Mouse (Mus musculus) kidney, adult 11 months (tissue): Measurements from ENCODE around the gene Clpb.

Experiments
- DNase-seq: peaks from one replicate; pipeline ENCODE4 v3.0.0; 2022

Clpb gene

GRCm38 (mm10) chr7:101822836-101823757 lies 159.7 kb downstream of the Clpb start:
- DNase-seq, result peak; percentile 65

DNA sequence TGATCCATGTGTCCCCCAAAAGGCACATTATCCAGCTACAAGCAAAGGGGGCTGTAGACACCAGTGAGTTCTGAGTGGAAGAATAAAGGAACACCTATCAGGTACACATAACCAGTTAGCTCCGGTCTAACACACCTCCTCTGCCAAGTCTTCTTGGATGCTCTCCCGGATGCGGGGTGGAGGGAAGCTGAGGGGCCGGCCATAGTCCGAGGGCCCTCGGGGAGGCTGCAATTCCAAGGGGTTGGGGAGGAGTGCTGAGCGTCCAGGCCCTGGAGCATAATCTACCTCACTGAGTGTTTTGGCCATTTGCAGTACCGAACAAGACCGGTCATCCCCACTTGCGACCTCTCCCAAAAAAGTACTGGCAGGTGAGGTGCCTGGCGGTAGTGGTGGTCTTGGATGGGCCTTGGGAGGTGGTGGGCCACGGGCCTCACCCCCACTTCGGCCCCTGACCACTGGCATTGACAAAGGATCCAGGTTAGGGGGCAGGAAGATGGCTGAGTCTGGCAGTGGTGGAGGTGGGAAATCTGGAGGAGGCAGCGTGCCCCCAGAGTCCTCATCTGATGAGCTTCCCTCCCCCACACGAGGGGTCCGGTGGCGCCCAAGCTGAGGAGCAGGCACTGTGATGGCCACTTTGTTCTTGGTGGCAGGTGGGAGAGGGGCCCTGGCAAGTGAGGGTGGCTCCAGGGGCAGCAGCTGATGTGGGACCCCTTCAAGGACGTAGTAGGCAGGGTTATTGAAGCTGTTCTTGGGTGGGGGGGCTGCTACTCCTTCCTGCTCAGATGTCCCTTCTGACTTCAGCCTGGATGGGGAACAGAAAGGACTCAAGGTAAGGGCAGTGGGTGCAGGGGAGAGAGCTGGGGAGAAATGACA lies 160.6 kb downstream of the Clpb start:
- peak; percentile 79 for DNase-seq

GRCm38 (mm10) chr7:101830373-101830772 lies 166.9 kb downstream of the Clpb start:
- DNase-seq, result no peak

DNA sequence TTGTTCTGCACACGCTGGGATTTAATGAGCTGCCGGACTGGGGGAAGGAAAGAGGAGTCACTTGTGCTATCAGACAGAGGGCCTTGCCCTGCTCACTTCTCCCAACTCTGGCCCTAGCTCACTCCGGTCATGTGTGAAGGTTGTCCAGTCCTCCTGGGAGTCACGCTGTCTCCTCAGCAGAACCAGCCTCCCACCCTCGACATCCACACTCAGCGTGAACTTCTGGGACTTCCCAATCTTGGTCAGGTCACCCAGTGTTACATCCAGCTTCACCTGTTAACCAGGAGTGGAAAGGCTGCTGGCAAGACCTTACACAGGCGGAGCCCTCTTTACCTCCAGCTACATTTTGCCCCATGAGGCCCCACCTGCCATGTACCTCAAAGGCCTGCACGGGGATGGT lies 168.0 kb downstream of the Clpb start:
- no peak for DNase-seq

DNA sequence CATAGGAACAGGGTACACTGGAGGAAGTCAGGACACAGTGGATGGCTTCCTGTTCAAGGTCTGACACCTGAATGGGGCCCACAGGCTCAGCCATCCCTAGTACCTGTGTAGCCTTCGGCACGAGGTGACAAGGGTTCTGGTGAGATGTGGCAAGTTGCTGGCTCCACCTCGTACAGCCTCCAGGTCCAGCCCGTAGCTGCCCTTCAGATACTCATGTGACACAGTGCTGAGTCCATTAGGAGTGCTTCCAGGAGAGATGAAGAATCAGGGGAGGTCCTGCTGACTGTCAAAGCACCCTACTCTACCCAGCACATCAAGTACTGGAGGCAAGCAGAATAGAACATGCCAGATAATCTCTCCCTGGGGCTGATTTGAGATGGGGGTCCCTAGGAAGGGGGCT lies 168.9 kb downstream of the Clpb start:
- no peak for DNase-seq

DNA sequence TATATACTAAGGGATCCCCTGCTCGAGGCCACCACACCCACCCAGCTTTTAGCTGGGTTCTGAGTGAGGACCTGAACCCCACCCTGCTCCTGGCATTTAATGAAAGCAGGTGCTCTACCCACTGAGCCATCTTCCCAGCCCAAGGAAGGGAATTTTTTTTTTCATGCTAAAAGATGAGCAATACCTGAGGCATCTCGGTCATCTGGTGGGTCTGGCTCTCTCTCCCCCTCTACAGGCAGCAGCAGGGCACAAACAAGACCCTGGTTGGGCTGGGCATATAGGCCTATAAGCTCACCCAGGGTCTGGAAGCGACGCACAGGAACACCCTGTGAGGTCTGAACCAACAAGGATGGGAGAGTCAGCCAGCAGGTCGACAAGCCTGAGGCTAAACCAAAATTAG lies 169.9 kb downstream of the Clpb start:
- no peak for DNase-seq

GRCm38 (mm10) chr7:101833916-101834584 lies 170.6 kb downstream of the Clpb start:
- no peak for DNase-seq

- no peak for DNase-seq
These were observed 171.5 kb downstream of the Clpb start for GRCm38 (mm10) chr7:101834903-101835302.

DNA sequence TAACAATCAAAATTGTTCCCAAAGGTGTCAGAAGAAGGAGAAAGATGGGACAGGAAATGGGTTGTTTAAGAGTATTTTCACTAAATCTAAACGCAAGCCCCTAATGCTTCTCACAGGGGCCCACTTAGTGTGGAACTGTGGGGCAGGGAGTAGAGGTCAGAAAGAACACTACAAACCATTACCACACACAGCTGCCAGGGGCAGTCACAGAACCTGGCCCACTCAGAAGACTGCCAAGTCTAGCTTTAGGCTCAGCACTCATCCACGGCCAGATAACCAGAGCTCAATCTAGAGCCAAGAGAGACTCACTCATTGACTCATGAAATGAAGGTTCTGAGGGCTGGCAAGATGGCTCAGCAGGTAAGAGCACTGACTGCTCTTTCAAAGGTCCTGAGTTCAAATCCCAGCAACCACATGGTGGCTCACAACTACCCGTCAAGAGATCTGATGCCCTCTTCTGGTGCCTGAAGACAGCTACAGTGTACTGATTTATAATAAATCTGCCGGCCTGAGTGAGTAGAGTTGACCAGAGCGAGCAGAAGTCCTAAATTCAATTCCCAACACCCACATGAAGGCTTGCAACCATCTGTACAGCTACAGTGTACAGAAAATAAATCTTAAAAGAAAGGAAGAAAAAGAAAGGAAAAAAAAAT lies 172.2 kb downstream of the Clpb start:
- no peak for DNase-seq

- DNase-seq, result peak; percentile 54
These were observed 173.1 kb downstream of the Clpb start for GRCm38 (mm10) chr7:101836271-101837153.

DNA sequence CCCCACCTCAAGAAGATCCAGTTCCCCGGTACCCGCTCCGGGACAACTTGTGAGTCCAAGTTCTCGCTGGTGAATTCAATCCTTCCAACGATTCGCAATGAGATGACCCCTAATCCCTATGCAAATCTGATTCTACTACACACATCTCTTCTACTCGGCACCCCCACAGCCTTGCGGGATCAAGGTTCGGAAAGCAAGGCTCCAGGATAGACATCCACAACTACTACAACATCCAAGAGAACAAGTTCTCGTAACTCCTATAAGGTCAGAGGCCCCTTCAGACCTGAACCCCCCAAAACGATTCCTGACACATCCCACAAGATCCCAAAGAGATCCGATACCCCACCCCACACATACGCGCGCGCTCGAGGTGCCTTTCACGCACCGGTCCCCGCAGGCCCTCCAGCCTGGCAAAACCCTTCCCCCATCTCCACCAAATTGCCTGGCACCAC lies 173.7 kb downstream of the Clpb start:
- no peak for DNase-seq

GRCm38 (mm10) chr7:101837606-101838471 lies 174.4 kb downstream of the Clpb start, which contains the start of gene Inppl1:
TSS of gene Inppl1 (minus strand) at chr7:101838229.
- DNase-seq, result peak; percentile 98

DNA sequence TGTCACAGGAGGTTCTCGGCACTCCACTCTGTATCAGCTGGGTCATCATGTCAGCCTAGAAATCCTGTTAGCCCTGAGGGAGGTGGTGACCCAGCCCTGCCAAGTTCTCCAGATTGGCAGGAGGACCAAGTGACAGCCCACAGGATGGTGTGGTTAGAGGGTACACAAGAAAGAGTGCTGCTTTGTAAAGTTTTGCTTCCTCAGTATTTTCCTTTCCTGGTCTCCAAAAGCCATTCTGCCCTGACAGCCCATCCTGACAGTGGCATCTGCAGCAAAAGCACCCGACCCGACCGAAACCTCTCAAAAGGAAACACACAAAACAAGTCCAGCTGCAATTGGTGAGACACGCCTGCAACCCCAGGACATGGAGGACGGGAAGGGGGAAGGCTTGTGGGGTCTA lies 180.8 kb downstream of the Clpb start:
- no peak for DNase-seq
